Mouse (Mus musculus): ENCODE results near the gene Nadsyn1.

DNA sequence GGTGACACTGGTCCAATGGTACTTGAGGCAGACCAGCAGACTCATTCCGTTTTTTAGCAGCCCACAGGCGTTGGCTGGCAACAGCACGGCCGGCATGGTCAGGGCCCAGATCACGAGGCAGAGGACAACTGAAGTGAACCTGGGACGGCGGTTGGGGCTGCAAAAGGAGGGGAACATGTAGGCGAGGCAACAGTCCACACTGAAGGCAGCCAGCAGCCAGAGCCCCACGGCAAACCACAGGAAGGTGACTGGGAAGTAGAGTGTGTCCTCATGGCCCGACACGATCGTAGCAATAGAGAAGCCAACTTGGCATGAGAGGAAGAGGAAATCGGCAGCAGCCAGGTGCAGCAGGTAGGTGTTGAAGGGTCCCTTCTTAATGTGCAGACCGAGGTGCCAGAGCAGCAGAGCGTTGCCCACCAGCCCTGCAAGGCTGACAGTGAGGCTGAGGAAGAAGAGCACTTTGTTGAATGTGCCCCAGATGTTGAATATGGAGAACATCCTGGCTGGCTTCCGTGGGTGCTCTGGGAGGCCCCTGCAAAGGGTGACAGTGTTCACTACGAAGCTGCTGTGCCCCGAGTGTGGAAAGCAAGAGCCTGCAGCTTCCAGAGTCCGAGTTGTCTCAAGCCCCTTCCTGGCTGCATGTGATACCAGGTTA lies 57.6 kb downstream of the Nadsyn1 start:
- no peak for TF ChIP-seq CTCF (conservative IDR thresholded peaks at IDR 0.05; ENCODE audit: insufficient read depth, insufficient read length, low read depth, low read length)
- TF ChIP-seq POLR2A (IDR thresholded peaks at IDR 0.05; ENCODE audit: low read depth, low read length), result no peak
